Mouse (Mus musculus): ENCODE results near the gene Rpl9.

GRCm38 (mm10) chr5:65391753-65392152 lies 509 bp upstream of the Rpl9 start:
- TF ChIP-seq POLR2A (IDR thresholded peaks at IDR 0.05; ENCODE audit: low read depth, low read length) (no peak), CTCF (IDR thresholded peaks at IDR 0.05; ENCODE audit: borderline replicate concordance, insufficient read depth, low read length) (no peak)
